In genomic region chr2:5596882-5597281, GRCm38 (mm10) we compare ENCODE assay signal across 8 mouse cellular contexts.
DNase-seq lines count a peak whose midpoint lies in the region; ATAC-seq and TF ChIP-seq lines count a peak whose summit lies in the region.

No protein-coding gene starts in this region.

- no peaks in the 10 kb centered on the region for H3K9me3 ChIP-seq in hindbrain, embryonic 12.5 days (replicated peaks)
- H3K9me3 ChIP-seq in neural tube, embryonic 14.5 days (ENCODE audit: control insufficient read depth, low read length): no peaks in the 10 kb centered on the region

- peak overlapping the region; percentile 15; the same call in 1 of the 2 replicates for H3K4me2 ChIP-seq in hindbrain, embryonic 12.5 days (replicated peaks)
- no peak overlapping the region for H3K4me2 ChIP-seq in neural tube, embryonic 14.5 days (ENCODE audit: low read depth, low read length)

- H3K9ac ChIP-seq in hindbrain, embryonic 12.5 days: no peak overlapping the region
- H3K9ac ChIP-seq in neural tube, embryonic 14.5 days (replicated peaks; ENCODE audit: low read depth, low read length): 0 out of 2 replicates have a peak overlapping the region, but pooled peaks have one; percentile 16

- ATAC-seq in common myeloid progenitor, adult 5-6 weeks (replicated peaks; ENCODE audit: low read depth, poor library complexity, severe bottlenecking): peak; percentile 70
- ATAC-seq in hindbrain, embryonic 12.5 days (ENCODE audit: low FRiP score): peak; percentile 53
- peak; percentile 31; the same call in 1 of the 2 replicates for ATAC-seq in neural tube, embryonic 14.5 days (ENCODE audit: low read depth)

- peak overlapping the region; percentile 66 for H3K27ac ChIP-seq in left cerebral cortex, adult 2 months
- H3K27ac ChIP-seq in hindbrain, embryonic 12.5 days: peak overlapping the region; percentile 66
- H3K27ac ChIP-seq in neural tube, embryonic 14.5 days (ENCODE audit: low read depth, low read length): peak overlapping the region; percentile 34; the same call in 1 of the 2 replicates
- H3K27ac ChIP-seq in gastrocnemius, adult 2 months: no peak overlapping the region

- no peaks in the 10 kb centered on the region for H3K27me3 ChIP-seq in hindbrain, embryonic 12.5 days
- H3K27me3 ChIP-seq in neural tube, embryonic 14.5 days (ENCODE audit: control insufficient read depth, insufficient read depth, low read length): no peaks in the 10 kb centered on the region

- no peak; the same call in 1 of the 2 replicates for TF ChIP-seq CTCF in left cerebral cortex, adult 2 months (IDR thresholded peaks at IDR 0.05)
- TF ChIP-seq CTCF in gastrocnemius, adult 2 months (IDR thresholded peaks at IDR 0.05): no peak

- 27% methylated on average over 12 of the region's 12 CpGs for WGBS in hindbrain, embryonic 12.5 days
- 20% methylated on average over 12 of the region's 12 CpGs for WGBS in neural tube, embryonic 14.5 days

- DNase-seq in left cerebral cortex, adult 2 months (ENCODE audit: extremely low spot score in 1 of 2, low spot score in 2 of 2): peak in 1 of 2 experiments; percentile 33
- DNase-seq in left cerebral cortex, adult 8-10 months (ENCODE audit: low spot score in 2 of 2): no peak
- DNase-seq in gastrocnemius, adult 8-10 months (ENCODE audit: low spot score in 2 of 2): no peak
- no peak for DNase-seq in c-Kit-positive CD71-positive TER-119-positive erythroid progenitor cells, embryonic 14.5 days (ENCODE audit: low spot score)
- DNase-seq in gastrocnemius, adult 2 months: no peak

- H3K36me3 ChIP-seq in hindbrain, embryonic 12.5 days: no peaks in the 10 kb centered on the region
- H3K36me3 ChIP-seq in neural tube, embryonic 14.5 days (ENCODE audit: control insufficient read depth, insufficient read depth, low read length): no peaks in the 10 kb centered on the region

- peaks cover 22% of the 10 kb centered on the region for H3K4me1 ChIP-seq in hindbrain, embryonic 12.5 days
- no peaks in the 10 kb centered on the region for H3K4me1 ChIP-seq in neural tube, embryonic 14.5 days (ENCODE audit: control insufficient read depth, insufficient read depth, low read length)

- intact Hi-C loops in left cerebral cortex, adult 2 months (cut with DNase I): no loop called here
- intact Hi-C loops in gastrocnemius, adult 2 months (cut with DNase I): no loop called here

- H3K4me3 ChIP-seq in left cerebral cortex, adult 2 months: no peak overlapping the region
- no peak overlapping the region for H3K4me3 ChIP-seq in hindbrain, embryonic 12.5 days
- H3K4me3 ChIP-seq in neural tube, embryonic 14.5 days (ENCODE audit: low read depth, low read length): no peak overlapping the region
- H3K4me3 ChIP-seq in gastrocnemius, adult 2 months: no peak overlapping the region
